Mouse (Mus musculus): ENCODE measurements around the gene Ccdc54.

Ccdc54 gene

DNA sequence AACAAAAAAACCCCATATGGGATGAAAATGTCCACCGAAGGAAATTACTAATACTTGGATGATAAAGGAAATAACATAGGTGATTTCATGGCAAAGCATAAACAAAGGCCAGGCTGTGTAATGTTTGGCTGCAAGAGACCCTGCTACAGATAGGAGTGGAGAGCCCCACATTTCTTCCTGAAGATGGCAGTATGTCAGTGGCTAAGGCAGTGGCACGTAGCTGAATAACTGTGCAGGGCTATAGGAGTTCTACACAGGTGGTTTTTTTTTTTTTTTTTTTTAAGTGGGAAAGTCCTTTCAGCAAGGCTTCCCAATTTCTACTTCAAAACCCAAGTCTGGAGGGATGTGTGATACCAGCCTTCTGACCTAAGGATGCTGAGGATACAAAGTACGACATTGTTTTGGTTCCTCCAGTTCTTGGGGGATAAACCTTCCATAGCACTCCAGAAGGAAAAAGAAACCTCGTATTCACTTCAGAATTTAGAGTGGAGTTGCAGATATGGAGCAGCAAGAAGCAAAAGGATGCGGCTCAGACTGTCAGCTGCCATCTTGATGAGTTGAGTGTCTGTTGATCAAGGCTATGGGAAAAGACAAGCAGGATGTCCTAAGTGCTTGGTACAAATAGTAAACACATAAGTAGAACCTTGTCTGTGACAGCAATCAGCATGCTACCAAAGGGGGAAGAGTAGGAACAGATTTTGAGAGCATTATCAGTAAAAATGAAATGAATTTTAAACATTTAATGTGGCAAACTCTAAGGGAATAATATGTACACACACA is 48.2 kb downstream of the Ccdc54 start:
- no peak for DNase-seq (ENCODE audit: low read depth, low spot score)
